Mouse (Mus musculus): ENCODE results near the gene Rbbp8nl. TPM values are rescaled to one million over a fixed set of nuclear protein-coding genes. Genes with fewer than 3 reads are reported as not detected.

Rbbp8nl gene
- total and polyA plus RNA-seq, 3 experiments = not detected

GRCm38 (mm10) chr2:180275836-180276235 lies 13.8 kb downstream of the Rbbp8nl start (continued):
- TF ChIP-seq BHLHE40 (IDR thresholded peaks at IDR 0.05; ENCODE audit: borderline replicate concordance, low read depth, low read length) = no peak

- no peaks in the 10 kb centered on the region for H3K27me3 ChIP-seq (ENCODE audit: control insufficient read depth in 1 of 2, insufficient read depth in 2 of 2, low read length in 2 of 2)
- peaks cover 0 to 3% of the 10 kb centered on the region in 2 experiments; a peak in 1 of 4 replicates for H3K36me3 ChIP-seq (ENCODE audit: control insufficient read depth in 1 of 2, insufficient read depth in 2 of 2, low read length in 2 of 2)
- H3K27ac ChIP-seq (ENCODE audit: control insufficient read depth, low read depth, low read length) = no peak overlapping the region
- TF ChIP-seq CHD2 (IDR thresholded peaks at IDR 0.05; ENCODE audit: low read length) = no peak
- no peak for TF ChIP-seq MEF2A (IDR thresholded peaks at IDR 0.05; ENCODE audit: extremely low read depth, insufficient replicate concordance, low read depth, low read length, poor library complexity, severe bottlenecking)
- TF ChIP-seq MAFK (IDR thresholded peaks at IDR 0.05; ENCODE audit: borderline replicate concordance, low read depth, low read length) = no peak
- no peak for TF ChIP-seq KAT2A (conservative IDR thresholded peaks at IDR 0.05; ENCODE audit: low read depth, low read length)
- no peak for TF ChIP-seq MXI1 (IDR thresholded peaks at IDR 0.05; ENCODE audit: low read depth, low read length)
- TF ChIP-seq ZKSCAN1 (IDR thresholded peaks at IDR 0.05; ENCODE audit: low read depth, low read length) = no peak
- TF ChIP-seq GATA1 (IDR thresholded peaks at IDR 0.05; ENCODE audit: low read depth, low read length) = no peak
- TF ChIP-seq HCFC1 (IDR thresholded peaks at IDR 0.05; ENCODE audit: low read depth, low read length) = no peak
- no peak for TF ChIP-seq ELF1 (IDR thresholded peaks at IDR 0.05; ENCODE audit: low read depth, low read length)
- no peak for TF ChIP-seq POLR2A (IDR thresholded peaks at IDR 0.05; ENCODE audit: control insufficient read depth in 1 of 2, insufficient read depth in 1 of 2, low read depth in 1 of 2, low read length in 2 of 2, poor library complexity in 1 of 2)
- no peak for TF ChIP-seq BHLHE40 (IDR thresholded peaks at IDR 0.05; ENCODE audit: borderline replicate concordance, low read depth, low read length)
- TF ChIP-seq CTCF (IDR thresholded peaks at IDR 0.05 in 2 of 3, conservative IDR thresholded peaks at IDR 0.05 in 1 of 3; ENCODE audit: control insufficient read depth in 1 of 3, insufficient read depth in 1 of 3, low read depth in 2 of 3, low read length in 3 of 3, poor library complexity in 1 of 3, severe bottlenecking in 1 of 3) = no peak
- no peak for TF ChIP-seq USF2 (IDR thresholded peaks at IDR 0.05; ENCODE audit: borderline replicate concordance in 1 of 2, insufficient read depth in 1 of 2, low read depth in 1 of 2, low read length in 2 of 2)
- no peak for TF ChIP-seq E2F4 (IDR thresholded peaks at IDR 0.05; ENCODE audit: borderline replicate concordance, low read depth, low read length)
- H3K79me2 ChIP-seq (ENCODE audit: control insufficient read depth, insufficient read depth, low read length, poor library complexity) = peaks cover 8% of the 10 kb centered on the region
- no peak overlapping the region for H3K4me3 ChIP-seq (ENCODE audit: control insufficient read depth in 1 of 2, insufficient read depth in 1 of 2, low read depth in 2 of 2, low read length in 2 of 2)
- H3K4me1 ChIP-seq (ENCODE audit: control insufficient read depth in 1 of 2, insufficient read depth in 2 of 2, low read length in 2 of 2) = peaks cover 6 to 21% of the 10 kb centered on the region in 2 experiments
- DNase-seq (ENCODE audit: low read depth, low spot score) = no peak
- H3K9me3 ChIP-seq (replicated peaks; ENCODE audit: insufficient read depth, low read length) = no peaks in the 10 kb centered on the region
- no peak overlapping the region for H3K9ac ChIP-seq (ENCODE audit: control insufficient read depth, low read depth, low read length, poor library complexity, severe bottlenecking)
Measured at GRCm38 (mm10) chr2:180274523-180274922, 15.2 kb downstream of the Rbbp8nl start.

- no peaks in the 10 kb centered on the region for H3K9me3 ChIP-seq (replicated peaks; ENCODE audit: insufficient read depth, low read length)
- DNase-seq (ENCODE audit: low read depth, low spot score) = peak; percentile 99
- H3K36me3 ChIP-seq (ENCODE audit: control insufficient read depth in 1 of 2, insufficient read depth in 2 of 2, low read length in 2 of 2) = peaks cover 0 to 3% of the 10 kb centered on the region in 2 experiments; a peak in 1 of 4 replicates
- H3K4me1 ChIP-seq (ENCODE audit: control insufficient read depth in 1 of 2, insufficient read depth in 2 of 2, low read length in 2 of 2) = peaks cover 6 to 21% of the 10 kb centered on the region in 2 experiments
- H3K27me3 ChIP-seq (ENCODE audit: control insufficient read depth in 1 of 2, insufficient read depth in 2 of 2, low read length in 2 of 2) = no peaks in the 10 kb centered on the region
- H3K9ac ChIP-seq (ENCODE audit: control insufficient read depth, low read depth, low read length, poor library complexity, severe bottlenecking) = peak within 1 kb of the TSS; percentile 88
- peak within 1 kb of the TSS; percentile 18; the same call in 1 of the 2 replicates for H3K27ac ChIP-seq (ENCODE audit: control insufficient read depth, low read depth, low read length)
- peak within 1 kb of the TSS; percentile 69 to 93 for H3K4me3 ChIP-seq (ENCODE audit: control insufficient read depth in 1 of 2, insufficient read depth in 1 of 2, low read depth in 2 of 2, low read length in 2 of 2)
- peaks cover 8% of the 10 kb centered on the region for H3K79me2 ChIP-seq (ENCODE audit: control insufficient read depth, insufficient read depth, low read length, poor library complexity)
- TF ChIP-seq JUND (IDR thresholded peaks at IDR 0.05; ENCODE audit: low read depth, low read length) = no peak
- TF ChIP-seq RCOR1 (IDR thresholded peaks at IDR 0.05; ENCODE audit: low read depth, low read length) = peak; percentile 64
- TF ChIP-seq EP300 (IDR thresholded peaks at IDR 0.05; ENCODE audit: low read depth in 1 of 2, low read length in 2 of 2) = peak in 1 of 2 experiments; percentile 97; a peak in 2 of 4 replicates
- TF ChIP-seq CHD2 (IDR thresholded peaks at IDR 0.05; ENCODE audit: low read length) = peak; percentile 58
- TF ChIP-seq SMC3 (IDR thresholded peaks at IDR 0.05; ENCODE audit: low read depth, low read length) = no peak
- no peak for TF ChIP-seq MAFK (IDR thresholded peaks at IDR 0.05; ENCODE audit: borderline replicate concordance, low read depth, low read length)
- TF ChIP-seq SIN3A (IDR thresholded peaks at IDR 0.05; ENCODE audit: low read length) = peak; percentile 52
- TF ChIP-seq E2F4 (IDR thresholded peaks at IDR 0.05; ENCODE audit: borderline replicate concordance, low read depth, low read length) = no peak
- 0 out of 2 replicates have a peak, but pooled peaks have one; percentile 52 for TF ChIP-seq MAZ (IDR thresholded peaks at IDR 0.05; ENCODE audit: low read depth, low read length)
- peak; percentile 84 for TF ChIP-seq GATA1 (IDR thresholded peaks at IDR 0.05; ENCODE audit: low read depth, low read length)
- TF ChIP-seq KAT2A (conservative IDR thresholded peaks at IDR 0.05; ENCODE audit: low read depth, low read length) = no peak
- TF ChIP-seq CTCF (IDR thresholded peaks at IDR 0.05 in 2 of 3, conservative IDR thresholded peaks at IDR 0.05 in 1 of 3; ENCODE audit: control insufficient read depth in 1 of 3, insufficient read depth in 1 of 3, low read depth in 2 of 3, low read length in 3 of 3, poor library complexity in 1 of 3, severe bottlenecking in 1 of 3) = 0 out of 6 replicates have a peak, but pooled peaks of 1 of the 3 experiments have one; percentile 16
- TF ChIP-seq MEF2A (IDR thresholded peaks at IDR 0.05; ENCODE audit: extremely low read depth, insufficient replicate concordance, low read depth, low read length, poor library complexity, severe bottlenecking) = no peak
- peak; percentile 69 for TF ChIP-seq NRF1 (IDR thresholded peaks at IDR 0.05; ENCODE audit: insufficient read depth, low read depth, low read length, poor library complexity, severe bottlenecking)
- TF ChIP-seq POLR2A (IDR thresholded peaks at IDR 0.05; ENCODE audit: control insufficient read depth in 1 of 2, insufficient read depth in 1 of 2, low read depth in 1 of 2, low read length in 2 of 2, poor library complexity in 1 of 2) = peak in 1 of 2 experiments; percentile 40; a peak in 1 of 4 replicates
- peak; percentile 33; the same call in 1 of the 2 replicates for TF ChIP-seq MXI1 (IDR thresholded peaks at IDR 0.05; ENCODE audit: low read depth, low read length)
- no peak for TF ChIP-seq CHD1 (IDR thresholded peaks at IDR 0.05; ENCODE audit: low read depth, low read length)
- no peak for TF ChIP-seq MAX (IDR thresholded peaks at IDR 0.05; ENCODE audit: low read length)
Measured at GRCm38 (mm10) chr2:180273394-180274244, 16.1 kb downstream of the Rbbp8nl start, which contains the start of gene Cables2. Gene Cables2, minus strand, starts transcription at chr2:180273496.
